Mouse (Mus musculus) lung, adult 2 months (tissue): ENCODE measurements around the gene Eppin.
"Not testable (repeated sequence)": the region's sequence is repeated elsewhere in the genome, so short reads cannot be mapped to it uniquely, and the experiment has no call there.

Experiments
- CTCF ChIP-seq: fragments of 200-500 bp; IDR thresholded peaks from 2 replicates; pipeline ENCODE4 v1.5.1; 2011; ENCODE audit warnings: mild to moderate bottlenecking, low read length, control low read depth; ENCODE audit not compliant: insufficient read depth
- POLR2A ChIP-seq: fragments of 200-500 bp; IDR thresholded peaks from 2 replicates; pipeline ENCODE4 v1.6.1; 2011; ENCODE audit warnings: low read depth, mild to moderate bottlenecking, control low read depth, low read length, borderline replicate concordance; ENCODE audit errors: extremely low read depth

DNA sequence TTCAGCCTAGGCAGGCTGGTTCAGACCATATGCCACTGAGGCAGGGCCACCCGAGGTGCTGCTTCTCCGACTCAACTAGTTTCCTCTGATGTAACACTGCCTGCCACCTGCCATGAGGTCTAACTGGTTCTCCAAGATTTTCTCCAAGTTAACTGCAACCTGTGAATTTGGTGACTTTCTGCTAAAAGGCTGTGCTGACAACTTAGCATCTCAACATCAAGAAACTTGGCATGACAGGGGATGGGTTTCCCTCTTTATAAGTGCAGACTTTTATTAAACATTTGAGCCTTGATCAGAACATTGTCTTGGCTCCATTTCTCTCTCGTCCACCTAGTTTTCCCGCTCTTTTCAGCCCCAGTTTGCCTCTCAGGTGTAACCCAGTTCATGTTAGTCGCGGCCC, 20.0 kb downstream of the Eppin start, which contains the start of gene Spint3:
- not testable (repeated sequence) for TF ChIP-seq POLR2A, CTCF
